Mouse (Mus musculus): ENCODE data around the gene Tcap. TPM values are rescaled to one million over a fixed set of nuclear protein-coding genes. Genes with fewer than 3 reads are reported as not detected.
A peak's percentile ranks its signal among the peaks of the same experiment; 100 is the strongest.

Gene Tcap
- polyA plus RNA-seq, 1 experiment: not detected

DNA sequence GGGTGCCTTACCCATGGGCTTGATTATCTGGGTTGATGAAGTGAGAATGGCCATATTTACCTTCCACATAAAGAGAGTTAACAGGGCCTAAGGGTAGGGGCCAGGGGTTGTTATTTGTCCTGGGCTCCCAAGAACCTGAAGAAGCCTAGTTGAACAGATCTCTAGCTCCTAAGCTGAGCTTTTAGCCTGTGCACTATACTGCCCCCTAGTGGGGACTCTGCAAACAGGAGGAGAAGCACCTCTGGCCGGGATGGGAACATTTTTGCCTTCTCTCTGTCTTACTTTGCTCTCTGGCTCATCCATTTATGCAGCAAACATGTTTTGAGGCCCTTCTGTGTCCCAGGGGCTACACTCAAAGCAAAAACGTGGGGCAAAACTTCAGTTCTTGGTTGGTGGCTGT, 11.2 kb upstream of the Tcap start:
- Histone ChIP-seq H3K36me3 (ENCODE audit: control insufficient read depth, insufficient read depth, low read length, poor library complexity, severe bottlenecking) (no peaks in the 10 kb centered on the region; the same call in 1 of the 2 replicates), H3K27ac (ENCODE audit: insufficient read depth, low read length) (no peak overlapping the region), H3K9ac (ENCODE audit: low read depth, poor library complexity, severe bottlenecking) (no peak overlapping the region), H3K27me3 (ENCODE audit: control insufficient read depth, insufficient read depth, low read length, poor library complexity, severe bottlenecking) (no peaks in the 10 kb centered on the region), H3K9me3 (replicated peaks; ENCODE audit: control insufficient read depth, insufficient read depth, low read length, poor library complexity, severe bottlenecking) (no peaks in the 10 kb centered on the region), H3K4me3 (ENCODE audit: low read depth, low read length) (no peak overlapping the region), H3K4me1 (ENCODE audit: control insufficient read depth, insufficient read depth, low read length) (peaks cover 4% of the 10 kb centered on the region)
- no peak for TF ChIP-seq EP300 (IDR thresholded peaks at IDR 0.05; ENCODE audit: insufficient read depth, low read depth, low read length)
- no peak for TF ChIP-seq POLR2A (IDR thresholded peaks at IDR 0.05; ENCODE audit: insufficient read depth, low read length)
- TF ChIP-seq CTCF (IDR thresholded peaks at IDR 0.05; ENCODE audit: low read depth, low read length): peak; percentile 85

DNA sequence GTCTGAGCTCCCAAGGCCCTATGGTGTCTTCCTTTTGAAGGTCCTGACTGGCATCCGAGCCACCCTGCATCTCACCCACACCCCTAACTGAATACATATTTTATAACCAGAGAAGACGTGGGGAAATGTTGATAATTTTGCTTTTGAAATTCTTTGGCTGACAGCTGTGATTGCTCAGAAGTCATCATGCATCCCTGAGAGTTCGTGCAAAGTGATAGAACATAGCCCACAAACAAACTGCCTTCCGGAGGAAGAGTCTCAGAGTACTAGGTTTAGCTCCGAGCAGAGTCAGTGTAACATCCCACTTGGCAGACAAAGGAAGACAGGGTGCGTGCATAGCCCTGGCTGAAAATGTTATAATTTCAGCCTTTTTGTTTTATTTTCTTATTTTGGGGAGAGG, 10.4 kb upstream of the Tcap start:
- no peaks in the 10 kb centered on the region; the same call in 1 of the 2 replicates for H3K36me3 ChIP-seq (ENCODE audit: control insufficient read depth, insufficient read depth, low read length, poor library complexity, severe bottlenecking)
- no peak overlapping the region for H3K4me3 ChIP-seq (ENCODE audit: low read depth, low read length)
- H3K9ac ChIP-seq (ENCODE audit: low read depth, poor library complexity, severe bottlenecking): no peak overlapping the region
- TF ChIP-seq CTCF (IDR thresholded peaks at IDR 0.05; ENCODE audit: low read depth, low read length): no peak
- TF ChIP-seq EP300 (IDR thresholded peaks at IDR 0.05; ENCODE audit: insufficient read depth, low read depth, low read length): no peak
- no peak for TF ChIP-seq POLR2A (IDR thresholded peaks at IDR 0.05; ENCODE audit: insufficient read depth, low read length)
- H3K27me3 ChIP-seq (ENCODE audit: control insufficient read depth, insufficient read depth, low read length, poor library complexity, severe bottlenecking): no peaks in the 10 kb centered on the region
- H3K27ac ChIP-seq (ENCODE audit: insufficient read depth, low read length): no peak overlapping the region
- H3K4me1 ChIP-seq (ENCODE audit: control insufficient read depth, insufficient read depth, low read length): peaks cover 4% of the 10 kb centered on the region
- no peaks in the 10 kb centered on the region for H3K9me3 ChIP-seq (replicated peaks; ENCODE audit: control insufficient read depth, insufficient read depth, low read length, poor library complexity, severe bottlenecking)

DNA sequence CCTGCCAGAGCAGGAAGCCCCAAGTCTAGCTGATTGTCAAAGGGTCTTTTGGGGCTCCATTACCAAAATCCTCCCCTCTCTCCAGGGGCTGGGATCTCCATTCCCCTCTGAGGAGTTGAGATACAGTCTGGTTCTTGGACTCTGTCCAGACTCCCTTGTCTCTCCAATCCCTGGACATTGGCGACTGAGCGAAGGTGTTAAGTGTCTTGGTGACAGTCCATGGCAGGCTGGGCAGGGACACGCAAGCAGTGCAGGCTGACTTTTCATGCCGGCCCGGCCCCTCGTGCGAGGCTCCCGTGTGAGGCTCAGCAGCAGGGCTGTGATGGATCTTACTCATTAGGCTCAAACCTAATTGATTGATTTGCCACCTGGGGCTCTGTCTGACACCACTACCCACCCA, 9.3 kb upstream of the Tcap start:
- no peaks in the 10 kb centered on the region for H3K9me3 ChIP-seq (replicated peaks; ENCODE audit: control insufficient read depth, insufficient read depth, low read length, poor library complexity, severe bottlenecking)
- H3K27me3 ChIP-seq (ENCODE audit: control insufficient read depth, insufficient read depth, low read length, poor library complexity, severe bottlenecking): no peaks in the 10 kb centered on the region
- H3K36me3 ChIP-seq (ENCODE audit: control insufficient read depth, insufficient read depth, low read length, poor library complexity, severe bottlenecking): no peaks in the 10 kb centered on the region; the same call in 1 of the 2 replicates
- no peak overlapping the region for H3K27ac ChIP-seq (ENCODE audit: insufficient read depth, low read length)
- H3K4me1 ChIP-seq (ENCODE audit: control insufficient read depth, insufficient read depth, low read length): peaks cover 4% of the 10 kb centered on the region
- no peak overlapping the region for H3K4me3 ChIP-seq (ENCODE audit: low read depth, low read length)
- TF ChIP-seq POLR2A (IDR thresholded peaks at IDR 0.05; ENCODE audit: insufficient read depth, low read length) (no peak), EP300 (IDR thresholded peaks at IDR 0.05; ENCODE audit: insufficient read depth, low read depth, low read length) (no peak), CTCF (IDR thresholded peaks at IDR 0.05; ENCODE audit: low read depth, low read length) (no peak)
- no peak overlapping the region for H3K9ac ChIP-seq (ENCODE audit: low read depth, poor library complexity, severe bottlenecking)

DNA sequence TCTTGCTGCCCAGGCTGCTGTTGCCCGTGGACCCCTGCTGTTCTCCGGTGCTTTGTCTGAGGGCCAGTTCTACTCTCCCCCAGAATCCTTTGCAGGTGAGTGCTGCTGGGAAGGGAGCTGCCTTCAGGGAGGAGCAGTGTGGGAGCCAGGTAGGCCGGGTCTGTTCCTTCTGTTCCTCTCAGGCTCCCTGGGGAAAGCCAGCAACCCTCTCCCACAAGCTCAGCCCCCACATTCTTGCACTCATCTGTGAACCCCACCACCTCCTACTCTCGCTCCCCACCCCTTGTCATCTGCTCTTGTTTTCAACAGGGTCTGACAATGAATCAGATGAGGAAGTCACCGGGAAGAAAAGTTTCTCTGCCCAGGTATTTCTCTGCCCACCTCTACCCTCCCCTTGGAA, 6.9 kb upstream of the Tcap start:
- Histone ChIP-seq H3K27me3 (ENCODE audit: control insufficient read depth, insufficient read depth, low read length, poor library complexity, severe bottlenecking) (no peaks in the 10 kb centered on the region), H3K9ac (ENCODE audit: low read depth, poor library complexity, severe bottlenecking) (no peak overlapping the region), H3K9me3 (replicated peaks; ENCODE audit: control insufficient read depth, insufficient read depth, low read length, poor library complexity, severe bottlenecking) (no peaks in the 10 kb centered on the region), H3K4me3 (ENCODE audit: low read depth, low read length) (no peak overlapping the region), H3K36me3 (ENCODE audit: control insufficient read depth, insufficient read depth, low read length, poor library complexity, severe bottlenecking) (no peaks in the 10 kb centered on the region; the same call in 1 of the 2 replicates), H3K4me1 (ENCODE audit: control insufficient read depth, insufficient read depth, low read length) (no peaks in the 10 kb centered on the region), H3K27ac (ENCODE audit: insufficient read depth, low read length) (no peak overlapping the region)
- TF ChIP-seq CTCF (IDR thresholded peaks at IDR 0.05; ENCODE audit: low read depth, low read length) (no peak), POLR2A (IDR thresholded peaks at IDR 0.05; ENCODE audit: insufficient read depth, low read length) (no peak), EP300 (IDR thresholded peaks at IDR 0.05; ENCODE audit: insufficient read depth, low read depth, low read length) (no peak)

DNA sequence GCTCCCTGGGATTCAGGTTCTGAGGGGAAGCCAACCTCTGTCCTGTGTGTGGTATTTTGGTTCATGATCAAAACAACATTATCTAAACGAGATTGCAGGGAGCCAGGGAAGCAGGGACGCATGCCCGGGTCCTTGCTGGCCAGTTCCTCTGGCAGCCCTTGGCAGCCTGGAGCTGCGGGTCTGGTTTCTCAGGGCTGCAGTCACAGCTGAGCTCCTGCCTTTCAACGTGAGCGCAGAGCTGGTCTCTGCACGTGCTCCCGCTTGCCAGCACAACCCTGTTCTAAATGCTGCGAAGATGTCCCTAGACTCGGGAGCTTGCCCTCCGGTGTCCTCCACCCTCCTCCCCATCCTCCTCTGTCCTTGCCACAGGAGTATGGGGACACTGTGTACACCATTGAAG, 5.8 kb upstream of the Tcap start:
- no peaks in the 10 kb centered on the region for H3K27me3 ChIP-seq (ENCODE audit: control insufficient read depth, insufficient read depth, low read length, poor library complexity, severe bottlenecking)
- TF ChIP-seq CTCF (IDR thresholded peaks at IDR 0.05; ENCODE audit: low read depth, low read length) (no peak), EP300 (IDR thresholded peaks at IDR 0.05; ENCODE audit: insufficient read depth, low read depth, low read length) (no peak), POLR2A (IDR thresholded peaks at IDR 0.05; ENCODE audit: insufficient read depth, low read length) (no peak)
- H3K9ac ChIP-seq (ENCODE audit: low read depth, poor library complexity, severe bottlenecking): no peak overlapping the region
- no peaks in the 10 kb centered on the region for H3K9me3 ChIP-seq (replicated peaks; ENCODE audit: control insufficient read depth, insufficient read depth, low read length, poor library complexity, severe bottlenecking)
- H3K4me3 ChIP-seq (ENCODE audit: low read depth, low read length): no peak overlapping the region
- H3K4me1 ChIP-seq (ENCODE audit: control insufficient read depth, insufficient read depth, low read length): no peaks in the 10 kb centered on the region
- H3K27ac ChIP-seq (ENCODE audit: insufficient read depth, low read length): no peak overlapping the region
- H3K36me3 ChIP-seq (ENCODE audit: control insufficient read depth, insufficient read depth, low read length, poor library complexity, severe bottlenecking): no peaks in the 10 kb centered on the region; the same call in 1 of the 2 replicates

DNA sequence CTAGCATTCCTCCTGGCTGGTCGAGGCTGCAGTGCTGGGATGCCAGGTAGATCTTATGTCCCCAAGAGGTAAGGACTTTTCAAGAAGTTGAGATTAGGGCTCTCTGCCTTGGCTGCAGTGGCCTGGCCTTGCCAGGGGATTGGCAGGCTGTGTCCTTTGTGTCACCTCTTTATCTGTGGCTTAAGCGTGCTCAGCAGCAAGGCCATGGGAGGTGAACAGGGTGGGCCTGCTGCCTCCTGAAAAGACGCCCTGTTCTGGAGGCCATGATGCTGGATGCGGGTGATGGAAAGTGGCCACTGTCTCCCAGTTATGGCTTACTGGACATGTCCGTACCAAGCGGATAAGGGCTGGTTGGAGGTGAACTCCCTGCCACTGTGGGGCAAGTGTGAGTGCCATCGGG, 4.2 kb upstream of the Tcap start:
- Histone ChIP-seq H3K4me1 (ENCODE audit: control insufficient read depth, insufficient read depth, low read length) (no peaks in the 10 kb centered on the region), H3K9me3 (replicated peaks; ENCODE audit: control insufficient read depth, insufficient read depth, low read length, poor library complexity, severe bottlenecking) (no peaks in the 10 kb centered on the region), H3K27ac (ENCODE audit: insufficient read depth, low read length) (no peak overlapping the region), H3K4me3 (ENCODE audit: low read depth, low read length) (no peak overlapping the region), H3K9ac (ENCODE audit: low read depth, poor library complexity, severe bottlenecking) (no peak overlapping the region), H3K36me3 (ENCODE audit: control insufficient read depth, insufficient read depth, low read length, poor library complexity, severe bottlenecking) (no peaks in the 10 kb centered on the region; the same call in 1 of the 2 replicates), H3K27me3 (ENCODE audit: control insufficient read depth, insufficient read depth, low read length, poor library complexity, severe bottlenecking) (no peaks in the 10 kb centered on the region)
- TF ChIP-seq POLR2A (IDR thresholded peaks at IDR 0.05; ENCODE audit: insufficient read depth, low read length): no peak
- no peak for TF ChIP-seq EP300 (IDR thresholded peaks at IDR 0.05; ENCODE audit: insufficient read depth, low read depth, low read length)
- TF ChIP-seq CTCF (IDR thresholded peaks at IDR 0.05; ENCODE audit: low read depth, low read length): no peak

Measured in ES-Bruce4 (cell line).